Mouse (Mus musculus): ENCODE data around the gene Tiparp. TPM values are rescaled to one million over a fixed set of nuclear protein-coding genes. Genes with fewer than 3 reads are reported as not detected.

The Tiparp gene
- total RNA-seq, 2 experiments from 2014 or later: 11.8 to 14.2 TPM

GRCm38 (mm10) chr3:65529471-65530215 is 1.4 kb downstream of the Tiparp start:
- DNase-seq: peak; percentile 42

DNA sequence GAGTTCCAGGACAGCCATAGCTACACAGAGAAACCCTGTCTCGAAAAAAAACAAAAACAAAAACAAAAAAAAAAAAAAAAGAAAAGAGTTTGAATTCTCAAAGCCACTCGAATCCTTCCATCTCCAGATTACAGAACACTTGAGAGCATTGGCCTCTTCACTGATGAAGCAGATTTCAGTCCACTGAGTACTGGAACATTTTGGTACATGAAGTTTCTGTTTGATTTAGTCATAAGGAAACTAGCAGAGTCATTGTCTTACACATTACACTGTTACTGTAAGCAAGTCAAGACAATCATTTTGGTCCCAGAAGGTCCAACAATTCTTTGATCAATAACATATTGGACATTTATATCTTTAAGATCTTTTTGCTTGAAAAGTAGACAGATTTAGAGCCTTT is 4.8 kb downstream of the Tiparp start:
- no peak for DNase-seq

GRCm38 (mm10) chr3:65533598-65533997 is 5.4 kb downstream of the Tiparp start:
- DNase-seq: peak; percentile 22

DNA sequence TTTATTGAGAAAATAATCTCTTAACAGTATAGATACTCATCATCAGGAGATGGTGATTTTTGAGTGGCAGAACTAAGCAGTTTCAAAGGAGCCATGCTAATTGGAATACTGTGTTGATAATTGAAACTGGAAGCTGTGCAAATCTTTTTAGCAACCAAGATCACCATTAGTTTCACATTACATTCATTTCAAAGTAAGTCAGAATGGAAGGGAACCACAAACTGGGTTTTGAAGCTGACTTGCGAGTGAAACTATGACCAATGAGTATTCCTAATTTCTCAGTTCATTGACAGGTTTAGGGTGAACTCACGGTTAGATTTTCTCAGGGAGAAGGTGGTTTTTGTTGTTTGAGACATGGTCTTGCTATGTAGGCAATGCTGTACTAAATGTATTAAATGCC is 6.3 kb downstream of the Tiparp start:
- no peak for DNase-seq

GRCm38 (mm10) chr3:65535087-65535761 is 7.0 kb downstream of the Tiparp start:
- no peak for DNase-seq

- DNase-seq: no peak
These were observed 9.1 kb downstream of the Tiparp start for GRCm38 (mm10) chr3:65537288-65537687.

- no peak for DNase-seq
These were observed 12.8 kb downstream of the Tiparp start for GRCm38 (mm10) chr3:65540906-65541551.

DNA sequence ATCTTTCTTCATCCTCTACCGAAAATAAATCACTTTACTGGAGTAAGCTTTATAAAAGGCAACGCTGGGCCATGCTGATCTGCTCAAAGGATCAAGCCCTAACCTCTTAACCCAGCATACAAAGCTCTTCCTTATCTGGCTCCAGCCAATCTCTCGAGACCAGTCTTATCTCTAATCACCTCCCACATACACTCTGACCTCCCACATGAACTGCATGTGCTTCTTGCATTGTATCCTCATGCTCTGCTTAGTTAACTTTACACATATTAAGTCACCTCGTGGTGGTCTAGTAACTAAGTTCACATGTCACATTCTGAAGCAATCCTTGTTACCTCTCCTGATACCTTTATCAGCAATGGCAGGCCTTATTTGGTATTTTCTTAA is 13.3 kb downstream of the Tiparp start:
- DNase-seq: no peak

- no peak for DNase-seq
These were observed 21.6 kb downstream of the Tiparp start for GRCm38 (mm10) chr3:65549785-65550184.

DNA sequence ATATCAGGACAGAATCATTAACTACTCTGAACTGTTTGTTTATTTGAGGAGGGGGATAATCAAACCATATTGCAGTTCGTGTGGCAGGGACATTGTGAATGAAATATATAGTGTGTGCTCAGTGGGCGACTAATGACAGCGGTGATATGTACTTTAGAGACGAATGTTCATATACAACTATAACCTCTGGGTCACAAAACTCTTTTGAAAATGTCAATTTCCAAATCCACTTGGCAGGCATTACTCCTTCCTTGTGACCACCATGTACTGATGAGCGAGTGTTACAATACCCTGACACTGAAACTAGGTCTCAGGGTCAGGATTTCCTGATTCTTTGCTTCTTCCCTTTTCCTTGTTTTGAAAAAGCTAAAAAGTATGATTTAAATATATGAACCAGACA is 22.9 kb downstream of the Tiparp start:
- no peak for DNase-seq

DNA sequence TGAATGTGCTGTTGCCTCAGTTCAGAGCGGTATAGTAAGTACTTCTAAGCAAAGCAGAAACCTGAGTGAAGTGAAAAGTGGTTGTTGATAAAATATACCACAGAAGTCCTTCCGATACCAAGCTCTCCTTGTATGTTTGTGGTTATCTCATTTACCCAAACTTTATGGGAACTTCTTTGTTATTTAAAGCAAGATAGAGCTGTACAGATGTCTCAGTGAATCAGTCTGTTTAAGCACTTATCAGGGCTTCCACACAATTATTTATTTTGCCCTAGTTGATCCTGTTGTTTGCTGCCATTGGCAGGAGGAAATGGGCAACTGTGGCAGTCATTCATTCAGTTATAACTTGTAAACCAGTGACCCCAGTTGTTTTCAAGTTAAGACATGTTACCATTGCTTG is 26.4 kb downstream of the Tiparp start:
- no peak for DNase-seq

DNA sequence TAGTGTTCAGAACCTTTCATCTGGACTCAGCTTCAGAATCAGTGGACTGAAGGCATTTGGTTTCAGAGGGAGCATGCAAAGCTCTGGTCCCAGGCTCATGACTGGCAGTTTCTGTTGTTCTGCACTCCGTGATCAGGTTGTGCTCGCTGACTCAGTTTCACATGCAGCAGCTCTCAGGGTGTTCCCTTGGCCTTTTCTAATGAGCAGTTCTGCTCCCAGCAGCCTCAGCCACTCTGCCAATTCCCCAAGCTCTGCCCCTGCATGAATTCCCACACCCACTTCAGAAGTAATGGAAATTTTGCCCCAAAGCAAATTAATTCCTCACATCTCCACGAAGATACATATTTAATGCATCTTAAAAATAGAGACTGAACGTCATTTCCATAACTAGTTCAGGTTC is 30.5 kb downstream of the Tiparp start:
- DNase-seq: no peak

GRCm38 (mm10) chr3:65562212-65562611 is 34.0 kb downstream of the Tiparp start:
- no peak for DNase-seq

DNA sequence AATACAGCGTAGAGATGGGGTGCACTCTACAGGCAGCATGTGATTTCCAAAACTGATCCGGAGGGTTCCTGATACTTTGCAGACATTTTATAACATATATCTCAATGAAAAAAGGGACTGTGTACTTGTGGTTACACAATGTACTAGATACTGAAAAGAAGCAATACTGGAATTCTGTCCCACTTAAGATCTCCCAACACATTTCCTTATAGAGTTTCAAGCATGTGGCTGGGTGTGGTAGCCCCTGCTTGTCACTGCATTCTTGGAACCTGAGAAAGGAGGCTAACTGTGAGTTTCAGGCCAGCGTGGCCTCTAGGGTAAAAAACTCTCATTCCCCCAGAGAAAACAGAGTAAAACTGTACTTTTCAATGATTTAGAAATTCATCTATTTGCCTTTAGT is 34.5 kb downstream of the Tiparp start:
- no peak for DNase-seq

DNA sequence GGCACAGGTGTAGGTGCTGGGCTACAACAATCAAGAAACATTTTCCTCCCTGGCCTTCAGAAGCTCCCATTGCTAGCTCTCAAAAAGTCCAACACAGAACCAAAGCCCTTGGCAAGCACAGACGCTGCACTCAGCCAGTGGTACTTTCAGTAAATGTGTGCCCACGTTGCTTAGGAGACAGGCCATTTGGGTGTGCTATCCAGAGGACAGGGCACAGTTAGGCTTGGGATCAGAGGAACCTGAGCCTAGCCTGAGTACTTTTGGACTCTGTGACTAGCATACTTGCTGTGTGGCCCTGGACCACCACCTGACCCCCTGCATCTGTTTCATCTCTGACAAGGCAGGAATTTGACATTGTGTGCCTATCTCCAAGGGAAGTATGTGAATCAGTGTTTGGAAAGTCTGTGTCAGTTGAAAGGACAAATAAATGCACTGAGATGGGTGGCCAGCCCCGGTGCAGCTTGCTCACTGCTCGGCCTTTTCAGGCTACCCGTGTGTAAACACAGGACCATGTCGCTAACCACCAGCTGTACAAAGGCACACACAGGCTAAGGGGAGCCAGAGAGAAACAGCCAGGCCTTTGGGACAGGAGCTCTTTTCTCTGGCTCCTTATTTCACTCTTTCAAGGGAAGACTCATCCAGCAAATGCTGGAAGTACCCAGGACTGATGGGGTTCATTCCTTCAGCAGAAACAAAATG is 35.9 kb downstream of the Tiparp start:
- DNase-seq: no peak

DNA sequence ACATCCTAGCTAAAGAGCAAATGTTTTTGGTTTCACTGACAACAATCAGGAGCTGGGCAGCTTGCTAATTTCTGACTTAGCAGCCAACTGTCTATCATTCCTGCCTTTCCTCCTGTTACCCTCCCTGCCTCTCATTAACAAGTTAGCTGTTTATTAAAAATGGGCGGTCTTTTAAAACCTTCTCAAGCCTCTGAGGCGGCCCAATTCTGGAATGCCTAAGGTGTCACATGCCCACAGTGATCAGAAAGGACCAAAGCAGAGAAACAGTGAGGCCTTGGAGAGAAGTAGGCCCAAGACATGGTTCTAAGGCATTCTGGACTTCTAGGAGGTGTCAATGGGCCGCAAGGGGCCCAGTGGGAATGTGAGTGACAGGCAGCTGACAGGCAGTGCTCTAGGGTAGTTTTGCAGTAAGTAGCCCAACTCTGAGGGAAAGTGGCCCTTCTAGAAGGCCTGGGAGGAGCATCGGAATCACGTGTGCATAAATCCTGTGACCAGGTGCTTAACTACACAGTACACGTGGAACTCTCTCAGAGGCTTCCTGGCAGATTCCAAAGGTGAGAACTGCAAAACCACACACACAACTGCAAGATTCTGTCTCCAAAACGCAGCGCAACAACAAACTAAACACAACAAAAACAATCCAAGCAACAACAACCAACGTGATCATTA is 37.6 kb downstream of the Tiparp start:
- no peak for DNase-seq

DNA sequence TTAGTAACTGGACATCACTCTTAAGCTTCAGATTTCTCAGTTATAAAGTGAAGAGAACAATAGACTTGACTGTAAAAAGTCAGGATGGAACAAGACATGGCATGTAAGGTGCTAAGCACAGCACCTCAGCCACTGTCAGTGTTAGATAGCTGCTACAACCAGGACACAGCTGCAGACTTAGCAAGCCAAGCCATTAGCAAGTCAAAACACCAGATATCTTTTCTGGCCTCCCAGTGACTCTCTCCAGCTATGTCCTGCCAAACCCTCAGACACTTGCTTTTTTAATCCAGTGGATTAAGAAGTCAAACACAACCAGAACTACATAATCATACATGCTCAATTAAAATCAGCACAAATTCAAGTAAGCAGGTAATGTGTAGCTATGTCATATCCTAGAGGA is 41.7 kb downstream of the Tiparp start:
- DNase-seq: no peak

DNA sequence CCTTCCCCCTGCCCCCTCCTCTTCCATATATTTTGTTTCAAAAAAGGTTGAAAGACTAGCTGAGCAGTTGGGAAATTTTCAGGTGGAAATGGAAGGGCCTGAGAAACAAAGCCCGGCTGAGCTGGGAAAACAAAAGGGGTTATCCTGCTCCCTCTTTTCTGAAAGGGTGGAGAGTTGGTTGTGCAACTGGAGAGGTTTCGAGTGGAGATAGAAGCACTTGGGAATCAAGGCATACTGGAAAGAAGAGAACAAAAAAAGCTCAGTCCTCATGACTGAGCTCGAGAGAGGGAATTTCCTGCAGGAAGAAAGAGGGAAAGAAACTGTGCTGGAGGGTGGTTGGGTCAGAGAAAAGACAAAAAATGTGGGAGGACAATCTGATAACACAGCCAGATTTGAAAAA is 45.3 kb downstream of the Tiparp start:
- no peak for DNase-seq

DNA sequence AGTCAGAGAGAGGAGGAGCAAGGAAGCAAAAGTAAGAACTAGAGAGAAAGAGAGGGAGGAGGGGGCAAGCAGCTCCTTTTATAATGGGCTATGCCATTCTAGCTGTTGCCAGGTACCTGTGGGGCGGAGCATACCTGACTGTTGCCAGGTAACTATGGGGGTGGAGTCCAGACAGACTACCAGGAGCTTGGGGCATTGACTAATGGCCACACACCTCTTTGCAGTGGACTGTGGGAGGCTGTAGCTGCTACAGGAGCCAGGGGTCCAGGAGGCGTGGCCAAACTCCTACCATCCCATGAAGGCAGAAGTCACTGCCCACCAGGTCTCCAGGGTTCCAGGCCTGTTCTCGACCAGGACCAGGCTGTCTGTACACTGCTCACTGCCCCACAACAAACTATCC is 49.4 kb downstream of the Tiparp start:
- no peak for DNase-seq

DNA sequence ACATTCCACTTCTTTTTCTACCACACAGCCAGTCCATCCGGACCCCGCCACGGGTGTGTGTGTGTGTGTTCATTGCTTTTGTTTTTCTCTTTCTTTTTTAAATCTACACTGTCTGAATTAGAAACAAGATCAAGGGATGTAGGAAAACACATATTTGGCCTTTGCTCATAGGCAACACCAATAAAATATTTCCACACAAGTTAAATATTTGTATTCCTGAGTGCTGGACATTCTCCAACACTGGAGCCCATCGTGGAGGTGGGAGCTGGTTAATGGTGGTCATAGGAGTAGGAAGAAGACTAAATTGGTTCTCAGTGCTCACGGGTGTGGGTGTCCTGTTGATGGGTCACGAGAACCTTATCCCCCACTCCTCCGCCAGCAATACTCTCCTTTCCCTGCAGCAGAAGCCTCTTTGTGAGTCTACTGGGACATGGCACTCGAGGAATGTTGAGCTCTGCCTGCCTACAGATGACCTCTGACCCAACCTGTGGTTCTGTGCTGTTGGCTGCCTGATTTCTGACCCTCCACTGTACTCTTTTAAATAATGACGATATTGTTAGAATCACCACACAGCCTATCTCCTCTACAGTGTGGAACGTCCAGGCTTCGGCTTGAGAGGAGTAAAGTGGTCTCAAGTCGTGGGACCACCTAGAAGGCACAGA is 51.2 kb downstream of the Tiparp start:
- no peak for DNase-seq

- DNase-seq: no peak
These were observed 53.4 kb downstream of the Tiparp start for GRCm38 (mm10) chr3:65581596-65581995.

GRCm38 (mm10) chr3:65584329-65584728 is 56.1 kb downstream of the Tiparp start:
- DNase-seq: no peak
